Mouse (Mus musculus) lung, postnatal 10 days (tissue): ENCODE data around the gene Cyp27a1.

Experiments used
- DNase-seq: peaks from one replicate; pipeline ENCODE4 v3.0.0; 2021

Gene Cyp27a1

GRCm38 (mm10) chr1:74773136-74773535 is 59.8 kb downstream of the Cyp27a1 start:
- DNase-seq = peak; percentile 90

- no peak for DNase-seq
These were observed 60.7 kb downstream of the Cyp27a1 start for GRCm38 (mm10) chr1:74774062-74774461.

- DNase-seq = peak; percentile 44
These were observed 62.4 kb downstream of the Cyp27a1 start for GRCm38 (mm10) chr1:74775816-74776215.

- DNase-seq = no peak
These were observed 65.6 kb downstream of the Cyp27a1 start for GRCm38 (mm10) chr1:74778934-74779486.

- DNase-seq = peak; percentile 32
These were observed 68.7 kb downstream of the Cyp27a1 start for GRCm38 (mm10) chr1:74782045-74782444.

GRCm38 (mm10) chr1:74783554-74783953 is 70.2 kb downstream of the Cyp27a1 start:
- DNase-seq = no peak

- peak; percentile 72 for DNase-seq
These were observed 70.8 kb downstream of the Cyp27a1 start for GRCm38 (mm10) chr1:74784041-74784759.
